Mouse (Mus musculus): ENCODE measurements around the gene Lyrm9.

Lyrm9 gene

DNA sequence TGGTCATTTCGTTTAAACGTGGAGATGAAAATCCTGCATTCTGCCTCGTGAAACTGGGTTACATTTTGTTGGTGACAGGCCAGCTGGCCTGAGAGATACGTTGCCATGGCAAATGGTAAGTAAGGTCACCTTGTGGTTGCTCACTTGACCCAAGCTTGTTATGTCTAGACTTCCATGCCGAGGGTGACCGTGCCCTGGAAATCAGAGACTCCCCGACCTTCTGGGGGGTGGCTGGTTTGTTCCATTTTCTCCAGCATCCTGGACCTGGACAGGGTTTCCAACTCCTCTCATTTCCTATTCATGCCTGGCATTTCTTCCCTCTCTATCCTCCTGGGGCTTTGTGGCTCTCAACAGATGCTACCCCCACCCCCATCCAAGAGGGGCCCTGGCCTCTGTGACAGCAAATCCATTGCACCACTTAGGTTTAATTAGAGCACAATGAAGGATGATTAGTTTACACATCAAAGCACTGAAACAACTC lies 11.9 kb upstream of the Lyrm9 start:
- DNase-seq (ENCODE audit: low spot score) = no peak

GRCm38 (mm10) chr11:78815986-78816792 lies 10.2 kb upstream of the Lyrm9 start:
- peak; percentile 43 for DNase-seq (ENCODE audit: low spot score)

- DNase-seq (ENCODE audit: low spot score) = no peak
Measured at GRCm38 (mm10) chr11:78817311-78818022, 8.9 kb upstream of the Lyrm9 start.

GRCm38 (mm10) chr11:78820337-78821000 lies 5.9 kb upstream of the Lyrm9 start:
- peak; percentile 12 for DNase-seq (ENCODE audit: low spot score)

DNA sequence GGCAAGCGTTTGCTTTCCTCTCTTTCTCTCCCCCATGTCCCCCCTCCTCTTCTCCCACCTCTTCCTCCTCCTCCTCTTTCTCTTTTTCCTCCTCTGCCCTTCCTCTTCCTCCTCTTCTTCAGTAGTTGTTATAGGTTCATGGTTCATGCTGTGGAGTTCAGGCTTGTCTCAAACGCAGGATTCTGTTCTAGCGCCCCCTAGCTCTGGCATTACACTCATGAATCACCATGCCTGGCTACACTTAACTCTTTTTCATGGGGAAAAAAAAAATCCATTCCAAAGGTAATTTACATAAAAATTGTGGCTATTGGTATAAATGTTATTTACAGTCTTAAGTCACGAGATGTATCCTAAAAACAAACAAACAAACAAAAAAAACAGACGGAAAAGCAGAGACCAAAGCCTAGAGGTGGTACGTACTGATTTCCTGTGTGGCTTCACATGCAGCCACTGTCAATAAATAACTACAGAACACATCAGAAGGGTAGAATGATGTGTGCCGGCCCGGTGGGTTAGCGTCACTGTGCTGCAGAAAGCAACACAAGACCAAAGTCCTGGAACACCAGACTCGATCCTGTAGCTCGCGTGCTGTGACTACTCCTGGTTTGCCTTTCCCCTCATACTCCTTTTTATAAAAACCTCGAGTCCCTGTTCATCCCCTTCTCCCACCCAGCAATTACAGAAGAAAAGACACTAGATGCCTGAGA lies 3.4 kb upstream of the Lyrm9 start:
- DNase-seq (ENCODE audit: low spot score) = peak; percentile 33

- no peak for DNase-seq (ENCODE audit: low spot score)
Measured at GRCm38 (mm10) chr11:78827546-78827945, 1.2 kb downstream of the Lyrm9 start.

DNA sequence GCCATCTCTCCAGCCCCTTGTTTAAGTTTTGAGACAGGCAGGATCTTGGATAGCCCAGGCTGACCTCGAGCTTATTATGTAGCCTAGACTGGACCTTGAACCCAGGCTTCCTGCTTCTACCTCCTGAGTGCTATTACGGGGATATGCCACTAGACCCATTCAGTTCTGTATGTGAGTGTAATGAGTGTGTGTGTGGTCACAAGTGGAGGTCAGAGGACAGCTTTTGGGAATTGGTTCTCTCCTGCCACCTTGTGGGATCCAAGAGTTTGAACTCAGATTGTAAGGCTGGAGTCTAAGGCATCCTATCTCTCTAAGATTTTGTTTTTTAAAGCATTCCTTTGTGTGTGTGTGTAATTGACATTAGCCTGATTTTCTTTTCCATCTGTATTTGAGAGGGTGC lies 2.0 kb downstream of the Lyrm9 start:
- peak; percentile 69 for DNase-seq (ENCODE audit: low spot score)

GRCm38 (mm10) chr11:78829373-78829772 lies 3.0 kb downstream of the Lyrm9 start:
- no peak for DNase-seq (ENCODE audit: low spot score)

GRCm38 (mm10) chr11:78830180-78830579 lies 3.8 kb downstream of the Lyrm9 start:
- DNase-seq (ENCODE audit: low spot score) = no peak

DNA sequence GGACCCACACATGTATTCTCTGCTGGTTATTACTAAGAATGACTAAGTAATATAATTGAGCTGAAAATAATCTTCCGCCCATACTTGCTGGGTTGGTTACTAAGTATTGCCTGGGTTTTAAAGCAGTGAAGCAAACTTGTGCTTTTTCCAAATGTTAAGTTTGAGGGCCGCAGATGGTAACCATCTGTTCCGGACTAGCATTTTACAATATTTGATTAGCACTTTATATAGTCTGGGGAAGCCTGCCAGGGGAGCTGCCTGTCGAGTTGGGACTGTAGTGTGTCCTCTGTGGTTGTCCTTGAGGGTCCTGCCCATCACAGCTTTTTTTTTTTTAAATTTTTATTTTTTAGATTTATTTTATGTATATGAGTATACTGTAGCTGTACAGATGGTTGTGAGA lies 5.3 kb downstream of the Lyrm9 start:
- no peak for DNase-seq (ENCODE audit: low spot score)

DNA sequence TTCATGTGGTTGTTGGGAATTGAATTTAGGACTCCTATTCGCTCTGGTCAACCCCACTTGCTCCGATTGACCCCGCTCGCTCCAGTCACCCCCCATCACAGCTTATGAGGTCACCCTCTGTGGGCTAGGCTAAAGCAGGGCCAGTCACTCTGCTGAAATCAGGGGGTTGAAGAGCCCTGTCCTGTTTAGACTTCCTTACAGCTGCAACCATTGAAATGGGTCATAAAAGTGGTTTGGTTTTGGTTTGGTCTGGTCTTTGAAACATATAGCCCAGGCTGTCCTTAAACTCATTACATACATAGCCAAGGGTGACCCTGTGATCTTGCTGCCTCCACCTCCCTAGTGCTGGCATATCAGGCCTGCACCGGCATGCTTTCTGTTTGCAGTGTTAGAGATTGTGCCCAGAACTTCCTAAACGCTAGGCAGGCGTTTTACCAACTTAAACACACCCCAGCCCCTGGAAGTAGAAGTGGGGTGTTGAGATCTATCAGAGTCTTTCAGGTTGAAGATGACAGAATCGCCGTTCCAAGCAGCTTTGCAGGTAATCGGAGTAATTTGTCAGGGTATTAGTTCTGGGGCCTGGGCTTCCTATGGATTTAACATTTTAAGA lies 5.8 kb downstream of the Lyrm9 start:
- no peak for DNase-seq (ENCODE audit: low spot score)

DNA sequence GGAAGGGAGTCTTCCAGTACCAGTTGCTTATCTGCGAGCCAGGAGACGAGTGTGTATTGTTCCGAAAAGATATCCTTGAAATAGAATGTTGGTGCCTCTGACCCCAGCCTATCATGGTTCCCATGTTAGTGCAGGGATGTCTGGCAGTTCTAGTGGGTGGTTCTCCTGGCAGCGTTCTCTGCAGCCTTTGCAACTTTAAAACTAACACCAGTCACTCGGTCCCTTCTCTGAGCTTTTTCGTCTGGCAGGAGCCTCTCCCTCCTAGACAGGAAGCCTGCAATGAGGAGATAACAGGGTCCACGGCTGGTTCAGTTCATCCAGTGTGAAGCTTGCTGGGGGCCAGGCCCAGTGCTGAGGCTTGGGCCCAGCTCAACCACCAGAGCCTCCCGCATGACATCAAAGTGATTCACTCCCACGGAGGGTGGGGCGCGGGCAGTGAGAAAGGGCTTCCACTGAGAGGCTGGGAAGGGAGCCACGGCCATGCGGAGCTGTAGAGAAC lies 6.5 kb downstream of the Lyrm9 start:
- peak; percentile 43 for DNase-seq (ENCODE audit: low spot score)

GRCm38 (mm10) chr11:78836486-78836885 lies 10.1 kb downstream of the Lyrm9 start:
- DNase-seq (ENCODE audit: low spot score) = no peak

GRCm38 (mm10) chr11:78837989-78838388 lies 11.6 kb downstream of the Lyrm9 start:
- DNase-seq (ENCODE audit: low spot score) = peak; percentile 47

DNA sequence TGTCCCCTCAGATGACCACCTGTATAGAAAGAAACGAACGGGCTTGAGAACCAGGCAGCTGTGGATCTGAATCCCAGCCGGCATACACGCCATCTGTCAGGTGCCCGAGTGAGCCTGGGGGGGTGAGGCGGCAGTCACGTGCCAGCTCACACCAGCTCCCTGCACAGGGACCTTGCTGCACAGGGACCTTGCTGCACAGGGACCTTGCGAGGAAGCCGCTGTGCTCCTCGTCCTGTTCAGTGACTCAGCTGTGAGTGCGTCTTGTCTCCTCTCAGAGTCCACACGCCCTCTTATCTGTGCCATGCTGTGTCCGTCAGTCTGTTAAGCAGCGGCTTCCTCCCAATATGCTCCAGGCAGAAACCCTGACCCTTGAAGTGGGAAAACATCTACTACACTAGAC lies 13.1 kb downstream of the Lyrm9 start:
- no peak for DNase-seq (ENCODE audit: low spot score)

DNA sequence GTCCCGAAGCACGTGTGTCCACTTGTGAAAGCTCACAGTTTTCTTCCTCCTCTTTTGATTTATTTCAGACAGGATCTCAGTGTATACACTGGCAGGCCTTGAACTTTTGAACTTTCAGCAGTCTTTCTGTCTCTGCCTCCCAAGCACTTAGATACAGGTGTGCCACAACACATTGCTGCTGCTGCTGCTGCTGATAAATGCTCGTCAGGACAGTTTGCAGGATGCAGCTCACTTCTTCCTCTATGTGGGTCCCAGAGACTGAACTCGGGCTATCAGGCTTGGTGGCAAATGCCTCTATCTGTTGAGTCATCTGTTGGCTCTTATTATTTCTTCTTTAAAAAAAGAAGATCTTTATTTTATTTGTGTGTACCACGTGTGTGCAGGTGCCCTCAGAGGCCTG lies 13.8 kb downstream of the Lyrm9 start:
- DNase-seq (ENCODE audit: low spot score) = no peak

GRCm38 (mm10) chr11:78841987-78842386 lies 15.6 kb downstream of the Lyrm9 start:
- no peak for DNase-seq (ENCODE audit: low spot score)

- no peak for DNase-seq (ENCODE audit: low spot score)
Measured at GRCm38 (mm10) chr11:78846620-78847019, 20.2 kb downstream of the Lyrm9 start.

DNA sequence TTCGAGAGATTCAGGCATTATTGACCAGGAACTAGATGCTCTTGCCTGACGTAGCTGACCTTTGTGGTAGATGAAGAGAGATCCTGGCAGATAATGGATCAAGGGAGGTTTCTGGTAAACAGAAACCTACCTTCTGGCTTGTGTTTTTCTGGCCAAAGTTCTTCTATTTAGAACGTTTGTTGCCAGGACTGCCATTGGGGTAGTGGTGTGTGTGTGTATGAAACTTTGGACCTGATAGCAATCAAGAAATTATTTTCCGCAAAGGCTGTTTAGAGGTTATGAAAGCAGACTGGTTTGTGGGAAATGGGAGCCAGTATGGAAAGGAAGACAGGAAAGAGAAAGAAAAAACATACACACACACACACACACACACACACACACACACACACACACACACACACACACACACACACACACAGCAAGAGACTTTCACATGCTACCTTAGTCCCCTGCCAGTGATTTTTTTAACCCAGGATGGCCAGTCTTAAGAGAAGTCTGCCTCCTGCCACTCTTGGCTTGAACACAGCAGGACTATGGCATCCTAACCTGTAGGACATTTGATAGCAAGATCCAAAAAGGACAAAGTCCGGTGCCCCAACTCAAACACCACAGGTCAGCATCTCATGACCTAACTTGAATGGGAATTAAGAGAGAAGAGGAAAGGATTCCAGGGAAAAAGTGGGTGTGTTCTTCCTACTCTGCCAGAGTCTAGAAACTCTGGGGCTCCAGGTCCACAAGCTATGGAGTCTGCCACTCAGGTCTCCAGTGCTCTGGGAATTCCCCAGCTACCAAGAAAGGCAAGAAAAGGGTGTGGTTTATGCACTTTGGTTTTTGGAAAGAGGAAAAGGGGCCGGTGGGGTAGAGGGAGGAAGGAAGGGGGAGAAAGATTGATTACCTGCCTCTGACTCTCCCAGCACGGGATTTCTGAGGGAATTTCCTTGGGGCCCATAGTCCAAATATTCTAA lies 21.8 kb downstream of the Lyrm9 start:
- no peak for DNase-seq (ENCODE audit: low spot score)

- DNase-seq (ENCODE audit: low spot score) = no peak
Measured at GRCm38 (mm10) chr11:78849859-78850258, 23.5 kb downstream of the Lyrm9 start.
